ENCODE assay signal across 21 mouse cellular contexts in genomic region chr7:29028761-29029160, GRCm38 (mm10).
"Had no signal": no experiment of that assay in that cellular context is flagged by ENCODE, and none has a peak within 500 bp of the region (broad histone marks: within the 10 kb centered on the region; RNA-seq: fewer than 3 reads in every experiment).

No protein-coding gene starts in this region.

- H3K9ac ChIP-seq: kidney, embryonic 15.5 days; limb, embryonic 12.5 days; limb, embryonic 15.5 days; liver, embryonic 14.5 days; lung, embryonic 15.5 days had no signal

- H3K4me1 ChIP-seq: kidney, embryonic 15.5 days; limb, embryonic 12.5 days; limb, embryonic 15.5 days; lung, embryonic 15.5 days; midbrain, embryonic 10.5 days had no signal

- DNase-seq: kidney, adult 11 months; kidney, adult 8-10 months; kidney, postnatal 10 days; kidney, postnatal 4 days; left cerebral cortex, postnatal 4 days; lung, adult 18-20 months; lung, postnatal 10 days; lung, postnatal 36 days; midbrain, embryonic 14.5 days; right cerebral cortex, postnatal 14 days; right cerebral cortex, postnatal 4 days; thymus, adult 2 months; thymus, postnatal 25 days had no signal

- H3K36me3 ChIP-seq: kidney, embryonic 15.5 days; limb, embryonic 12.5 days; limb, embryonic 15.5 days; lung, embryonic 15.5 days; midbrain, embryonic 10.5 days had no signal

- H3K4me3 ChIP-seq: kidney, embryonic 15.5 days; limb, embryonic 12.5 days; limb, embryonic 15.5 days; lung, embryonic 15.5 days; megakaryocyte, embryonic 14.5 days; midbrain, embryonic 10.5 days had no signal

- H3K27me3 ChIP-seq: kidney, embryonic 15.5 days; limb, embryonic 12.5 days; limb, embryonic 15.5 days; lung, embryonic 15.5 days; megakaryocyte, embryonic 14.5 days had no signal

- H3K27ac ChIP-seq: kidney, embryonic 15.5 days; limb, embryonic 12.5 days; limb, embryonic 15.5 days; lung, embryonic 15.5 days; midbrain, embryonic 10.5 days; stomach, postnatal 0 days had no signal

- H3K9me3 ChIP-seq: kidney, embryonic 15.5 days; limb, embryonic 12.5 days; limb, embryonic 15.5 days; lung, embryonic 15.5 days; megakaryocyte, embryonic 14.5 days had no signal
